Mouse (Mus musculus): ENCODE data around the gene Slain1.

Slain1 gene

GRCm38 (mm10) chr14:103649896-103650334, at the start of gene Slain1:
Slain1 (plus strand) TSS chr14:103650228.
- no peak for DNase-seq (ENCODE audit: extremely low read depth, low read depth)

- DNase-seq (ENCODE audit: extremely low read depth, low read depth), result no peak
Observed at GRCm38 (mm10) chr14:103608063-103608462, 42.0 kb upstream of the Slain1 start.

DNA sequence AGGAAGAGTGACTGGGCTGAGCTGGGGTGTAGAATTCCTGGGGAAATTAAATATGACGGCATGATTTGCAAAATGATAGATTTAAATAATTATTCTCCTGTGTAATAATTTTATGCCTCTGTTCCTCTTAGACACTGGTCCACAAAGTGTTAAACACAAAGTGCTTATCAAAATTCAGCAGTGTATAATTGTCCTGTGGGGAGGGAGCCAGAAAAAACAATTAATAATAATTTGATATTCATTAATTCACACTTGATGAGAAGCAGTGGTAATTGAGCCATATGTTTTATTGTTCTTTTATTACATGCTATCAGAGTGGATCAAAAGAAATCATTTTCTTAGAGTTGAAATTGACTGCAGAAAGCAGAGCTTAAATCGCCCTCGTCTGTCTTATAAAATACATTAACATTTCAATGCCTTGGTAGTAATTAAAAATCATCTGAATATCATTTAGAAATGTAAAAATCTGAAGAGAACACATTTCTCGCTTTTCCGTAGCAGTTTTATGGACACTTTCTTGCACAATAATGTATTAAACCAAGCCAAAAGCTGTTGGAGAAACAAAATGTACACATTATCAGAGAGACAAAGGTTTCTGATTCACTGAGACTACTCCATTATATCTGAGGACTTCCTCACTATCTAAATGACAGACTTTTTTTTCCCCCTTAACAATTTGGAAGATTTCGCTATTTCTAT, 36.3 kb upstream of the Slain1 start:
- DNase-seq (ENCODE audit: extremely low read depth, low read depth), result no peak

- DNase-seq (ENCODE audit: extremely low read depth, low read depth), result no peak
Observed at GRCm38 (mm10) chr14:103614272-103614587, 35.8 kb upstream of the Slain1 start.

GRCm38 (mm10) chr14:103619756-103620155, 30.3 kb upstream of the Slain1 start:
- no peak for DNase-seq (ENCODE audit: extremely low read depth, low read depth)

GRCm38 (mm10) chr14:103621207-103621606, 28.8 kb upstream of the Slain1 start:
- DNase-seq (ENCODE audit: extremely low read depth, low read depth), result no peak

- no peak for DNase-seq (ENCODE audit: extremely low read depth, low read depth)
Observed at GRCm38 (mm10) chr14:103626100-103626499, 23.9 kb upstream of the Slain1 start.

DNA sequence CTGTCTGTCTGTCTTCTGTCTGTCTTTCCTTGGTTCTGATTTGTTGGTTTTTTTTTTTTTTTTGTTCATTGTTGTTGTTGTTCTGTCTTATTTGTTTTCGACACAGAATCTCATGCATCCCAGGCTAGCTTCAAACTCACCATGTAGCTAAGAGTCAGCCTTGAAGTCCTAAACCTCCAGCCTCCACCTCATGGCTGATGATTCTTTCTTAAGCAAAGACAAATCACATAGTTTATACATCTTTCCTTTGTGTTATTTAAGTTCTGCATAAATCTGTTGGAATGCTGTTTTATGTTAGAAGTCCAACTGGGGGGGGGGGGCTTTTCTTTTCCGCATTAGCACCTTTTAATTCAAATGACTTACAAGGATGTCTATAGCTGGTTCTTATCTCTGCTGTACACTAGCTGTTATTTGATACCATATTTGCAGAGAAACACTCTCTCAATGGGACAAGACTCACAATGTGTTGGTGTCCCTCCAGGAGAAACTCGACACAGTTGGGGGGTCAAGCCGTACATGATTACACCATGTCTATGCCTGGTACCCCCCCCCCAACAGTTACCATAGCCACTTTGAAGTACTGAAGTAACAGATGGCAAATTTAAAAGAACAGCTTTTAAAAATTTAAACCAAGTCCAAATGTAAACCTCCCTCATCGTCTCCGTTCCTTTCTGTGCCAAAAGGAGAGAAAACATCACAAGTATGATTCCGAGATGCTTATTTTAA, 20.2 kb upstream of the Slain1 start:
- DNase-seq (ENCODE audit: extremely low read depth, low read depth), result no peak

GRCm38 (mm10) chr14:103630545-103630944, 19.5 kb upstream of the Slain1 start:
- no peak for DNase-seq (ENCODE audit: extremely low read depth, low read depth)

GRCm38 (mm10) chr14:103643933-103644332, 6.1 kb upstream of the Slain1 start:
- no peak for DNase-seq (ENCODE audit: extremely low read depth, low read depth)

- DNase-seq (ENCODE audit: extremely low read depth, low read depth), result no peak
Observed at GRCm38 (mm10) chr14:103647981-103648380, 2.0 kb upstream of the Slain1 start.

- no peak for DNase-seq (ENCODE audit: extremely low read depth, low read depth)
Observed at GRCm38 (mm10) chr14:103648623-103649255, 1.3 kb upstream of the Slain1 start.

GRCm38 (mm10) chr14:103649302-103649701, 726 bp upstream of the Slain1 start:
- DNase-seq (ENCODE audit: extremely low read depth, low read depth), result no peak

DNA sequence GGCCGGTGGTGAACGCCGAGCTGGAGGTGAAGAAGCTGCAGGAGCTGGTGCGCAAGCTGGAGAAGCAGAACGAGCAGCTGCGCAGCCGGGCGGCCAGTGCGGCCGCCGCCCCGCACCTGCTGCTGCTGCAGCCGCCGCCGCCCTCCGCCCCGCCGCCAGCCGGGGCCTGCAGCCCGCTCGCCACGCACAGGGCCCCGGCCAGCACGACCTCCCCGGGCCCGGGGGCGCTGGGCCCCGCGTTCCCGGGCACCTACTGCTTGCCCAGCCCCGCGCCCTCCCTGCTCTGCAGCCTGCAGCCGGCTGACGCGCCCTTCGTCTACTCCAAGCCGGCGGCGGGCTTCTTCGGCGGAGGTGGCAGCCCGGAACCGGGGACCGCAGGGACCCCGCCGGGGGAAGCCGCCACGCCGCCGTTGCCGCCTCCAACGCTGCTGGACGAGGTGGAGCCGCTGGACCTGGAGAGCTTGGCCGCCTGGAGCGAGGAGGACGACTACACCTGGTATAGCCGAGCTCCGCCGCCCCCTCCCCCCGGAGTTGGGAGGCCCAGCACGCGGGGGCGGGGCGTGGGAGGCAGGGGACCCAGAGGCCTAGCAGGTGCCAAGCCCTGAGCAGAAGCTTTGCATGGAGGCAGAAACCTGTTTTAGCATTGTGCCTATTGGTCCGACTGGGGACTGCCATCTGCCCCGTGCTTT, 529 bp downstream of the Slain1 start:
- no peak for DNase-seq (ENCODE audit: extremely low read depth, low read depth)

- DNase-seq (ENCODE audit: extremely low read depth, low read depth), result no peak
Observed at GRCm38 (mm10) chr14:103651106-103651505, 1.1 kb downstream of the Slain1 start.

DNA sequence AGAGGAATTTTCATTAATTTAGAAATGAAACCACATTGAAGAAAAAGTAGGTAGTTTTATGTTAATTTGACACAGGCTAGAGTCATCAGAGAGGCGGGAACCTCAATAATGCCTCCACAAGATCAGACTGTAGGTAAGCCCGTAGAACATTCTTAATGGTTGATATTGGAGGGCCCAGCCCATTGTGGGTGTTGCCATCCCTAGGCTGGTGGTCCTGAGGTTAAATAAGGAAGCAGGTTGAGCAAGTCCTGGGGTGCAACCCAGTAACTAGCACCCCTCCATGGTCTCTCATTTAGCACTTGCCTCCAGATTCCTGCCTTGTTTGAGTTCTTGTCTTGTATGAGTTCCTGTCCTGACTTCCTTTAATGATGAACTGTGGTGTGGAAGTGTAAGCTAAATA, 1.5 kb downstream of the Slain1 start:
- no peak for DNase-seq (ENCODE audit: extremely low read depth, low read depth)

DNA sequence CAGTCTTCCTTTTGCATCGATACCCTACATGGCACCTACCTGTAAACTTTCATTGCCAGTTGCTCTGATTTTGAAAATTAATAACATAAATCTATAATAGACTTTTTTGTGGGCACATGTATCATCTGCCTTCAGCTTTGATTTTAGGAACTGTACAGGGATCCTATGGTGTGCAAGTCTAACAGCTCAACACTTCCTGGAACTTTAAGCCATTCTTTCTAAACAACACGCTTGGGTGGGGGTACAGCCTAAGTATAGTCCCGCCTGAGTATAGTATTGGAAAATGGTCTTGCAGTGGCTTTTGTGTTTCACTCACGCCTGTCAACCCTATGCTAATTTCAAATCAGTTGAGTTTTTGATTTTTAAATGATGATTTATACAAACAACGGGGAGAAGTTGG, 2.5 kb downstream of the Slain1 start:
- no peak for DNase-seq (ENCODE audit: extremely low read depth, low read depth)

GRCm38 (mm10) chr14:103653800-103654199, 3.8 kb downstream of the Slain1 start:
- no peak for DNase-seq (ENCODE audit: extremely low read depth, low read depth)

DNA sequence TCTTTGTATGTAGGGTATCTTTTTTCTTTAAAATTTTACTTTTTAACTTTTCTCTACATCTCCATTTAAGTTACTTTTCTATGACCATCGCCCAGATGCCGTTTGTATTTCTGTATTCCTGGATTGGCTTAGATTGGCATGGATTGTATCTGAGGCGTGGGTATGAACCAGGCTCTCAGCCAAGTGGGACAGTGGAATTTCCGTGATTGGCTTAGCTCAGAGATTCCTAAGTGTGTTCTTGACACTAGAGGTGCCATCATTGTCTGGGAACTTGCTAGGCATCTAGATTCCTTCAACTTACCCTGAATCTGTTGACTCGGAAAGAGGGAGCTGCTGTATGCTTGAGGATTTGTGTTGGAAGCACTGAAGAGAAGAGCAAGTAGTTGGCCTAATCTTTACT, 5.4 kb downstream of the Slain1 start:
- no peak for DNase-seq (ENCODE audit: extremely low read depth, low read depth)

DNA sequence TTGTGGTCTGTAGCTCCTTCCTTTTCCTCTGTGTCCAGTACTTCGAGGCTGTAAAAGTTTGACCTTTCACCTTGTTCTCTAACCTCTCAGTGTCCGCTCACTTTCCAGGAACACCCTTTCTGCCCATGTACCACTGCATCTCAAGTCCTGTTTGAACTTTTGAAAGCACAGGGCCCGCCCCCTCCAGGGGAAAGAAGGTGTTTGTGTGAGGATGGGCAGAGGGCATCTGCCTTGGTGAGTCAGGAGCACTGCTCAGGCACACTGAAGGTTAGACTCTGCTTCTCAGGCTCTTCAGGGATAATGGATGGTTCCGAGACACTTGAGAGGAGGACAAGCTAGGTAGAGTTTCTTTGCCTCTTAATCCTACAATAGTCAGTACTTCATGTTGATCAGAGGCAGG, 7.8 kb downstream of the Slain1 start:
- DNase-seq (ENCODE audit: extremely low read depth, low read depth), result no peak

GRCm38 (mm10) chr14:103663026-103663425, 13.0 kb downstream of the Slain1 start:
- DNase-seq (ENCODE audit: extremely low read depth, low read depth), result no peak

DNA sequence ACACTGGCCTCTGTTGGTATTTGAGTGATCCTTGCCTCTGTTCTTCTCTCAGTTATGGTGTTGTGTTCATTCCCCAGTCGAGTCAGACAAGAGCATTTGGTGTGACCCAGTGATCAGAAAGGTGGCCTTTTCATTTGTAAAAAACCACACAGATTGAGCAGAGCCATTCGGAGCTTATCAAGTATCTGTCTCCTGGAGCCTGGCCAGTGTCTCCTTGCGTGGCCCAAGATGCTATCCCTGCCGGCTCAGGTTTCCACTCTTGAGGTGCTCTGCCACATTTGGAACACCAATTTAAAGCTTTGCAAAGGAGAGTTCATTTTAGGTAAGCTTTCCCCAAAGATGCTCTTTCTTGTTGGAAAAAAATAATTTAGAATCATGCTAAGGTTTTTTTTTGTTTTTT, 14.4 kb downstream of the Slain1 start:
- DNase-seq (ENCODE audit: extremely low read depth, low read depth), result no peak
